Mouse (Mus musculus) midbrain, embryonic 10.5 days (tissue): ENCODE results near the gene Lmln. TPM values are rescaled to one million over a fixed set of nuclear protein-coding genes. Genes with fewer than 3 reads are reported as not detected.

ENCODE experiments used
- DNase-seq: peaks from one replicate; pipeline ENCODE4 v3.0.0-alpha.2; 2017; ENCODE audit warnings: low spot score
- H3K27ac ChIP-seq: fragments of 300-500 bp; sonication (generic); replicated peaks from 2 replicates; pipeline ENCODE4 v1.5.1; 2016; ENCODE audit warnings: mild to moderate bottlenecking
- H3K27me3 ChIP-seq: fragments of 300-500 bp; sonication (generic); 2 replicates; pipeline ENCODE4 v1.6.1; 2016; ENCODE audit warnings: low read depth, mild to moderate bottlenecking; ENCODE audit not compliant: poor library complexity, severe bottlenecking
- H3K36me3 ChIP-seq: fragments of 300-500 bp; sonication (generic); 2 replicates; pipeline ENCODE4 v1.6.1; 2016; ENCODE audit warnings: mild to moderate bottlenecking, moderate library complexity
- H3K4me1 ChIP-seq: fragments of 300-500 bp; sonication (generic); 2 replicates; pipeline ENCODE4 v1.6.1; 2016
- H3K4me3 ChIP-seq: fragments of 300-500 bp; sonication (generic); 2 replicates; pipeline ENCODE4 v1.5.1; 2016; ENCODE audit warnings: mild to moderate bottlenecking, moderate library complexity
- H3K9me3 ChIP-seq: fragments of 300-500 bp; sonication (generic); replicated peaks from 2 replicates; pipeline ENCODE4 v1.6.1; 2016; ENCODE audit warnings: mild to moderate bottlenecking
- WGBS: fragments of 180-500 bp; shearing (Covaris S2); methylation state at CpG from one replicate; pipeline ENCODE4 v1.1.7; 2016; 5-methylcytosine and 5-hydroxymethylcytosine counted together
- polyA plus RNA-seq: library from polyadenylated mRNA; unstranded; fragments of >200 nt; fragmentation: Nextera tagmentation; extraction: Ambion mirVana; gene quantifications from 2 replicates; pipeline ENCODE4 v1.2.1, GENCODE M21; 2016

The Lmln gene
- 3.8 and 3.9 TPM in 2 replicates for polyA plus RNA-seq

DNA sequence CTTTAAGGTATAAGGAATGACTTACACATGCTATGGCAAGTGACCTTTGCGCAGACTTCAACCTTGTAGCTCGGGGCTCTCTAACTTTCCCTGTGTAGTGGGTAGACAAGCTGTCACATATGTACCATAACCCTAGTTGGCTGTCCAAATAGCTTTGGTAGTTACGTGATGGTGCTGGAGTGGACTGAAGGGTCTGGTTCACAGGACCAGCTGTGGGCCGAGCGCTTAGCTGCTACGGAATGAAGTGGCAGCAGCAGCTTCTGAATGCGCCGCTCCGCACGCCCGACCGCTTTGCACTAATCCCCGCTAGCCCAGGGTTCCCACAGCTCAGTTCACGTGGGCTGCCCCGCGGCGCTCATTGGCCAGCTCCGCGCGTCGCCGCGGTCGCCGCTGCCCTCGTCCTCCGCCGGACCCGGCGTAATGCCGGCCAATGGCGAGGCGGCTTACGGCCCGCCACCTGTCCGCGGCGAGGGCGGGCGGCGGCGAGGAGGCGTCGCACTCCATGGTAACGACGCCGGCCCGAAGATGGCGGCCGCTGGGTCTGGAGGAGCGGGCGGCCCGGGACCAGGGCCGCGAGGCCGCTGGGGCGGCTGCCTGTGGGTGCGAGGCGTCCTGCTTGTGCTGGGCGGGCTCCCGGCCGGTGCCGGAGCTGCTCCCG is at the start of gene Lmln:
Gene Lmln (plus strand): TSS at position 498 of the 658 bp plus-strand sequence.
- Histone ChIP-seq H3K27me3 (no peaks in the 10 kb centered on the region), H3K36me3 (peaks cover 49% of the 10 kb centered on the region), H3K27ac (peak within 1 kb of the TSS; percentile 93), H3K9me3 (no peaks in the 10 kb centered on the region), H3K4me1 (peaks cover 43% of the 10 kb centered on the region), H3K4me3 (peak within 1 kb of the TSS; percentile 83)
- WGBS, result under 1% methylated on average over 64 of the region's 64 CpGs
- peak; percentile 95 for DNase-seq

DNA sequence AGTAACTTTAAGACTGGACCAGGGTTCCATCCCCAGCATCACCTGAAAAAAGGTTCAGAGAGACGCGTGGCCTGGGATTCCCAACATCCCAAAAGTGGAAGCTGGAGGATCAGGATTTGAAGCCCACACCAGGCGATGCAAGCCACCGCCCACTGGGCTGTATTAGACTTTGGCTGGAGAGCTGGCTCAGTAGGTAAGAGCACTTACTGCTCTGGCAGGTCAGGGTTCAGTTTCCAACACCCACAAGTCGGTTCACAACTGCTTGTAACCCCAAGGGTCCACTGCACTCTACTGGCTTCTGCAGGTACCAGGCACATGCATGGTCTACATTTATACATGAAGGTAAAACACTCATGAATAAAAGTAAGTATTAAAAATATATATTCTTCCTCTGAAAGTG is 48.5 kb upstream of the Lmln start:
- WGBS, result 93% methylated on average over 5 of the region's 5 CpGs
- no peak for DNase-seq
- peaks cover 69% of the 10 kb centered on the region for H3K36me3 ChIP-seq
- no peaks in the 10 kb centered on the region for H3K27me3 ChIP-seq
- H3K27ac ChIP-seq, result no peak overlapping the region
- H3K4me1 ChIP-seq, result no peaks in the 10 kb centered on the region
- no peaks in the 10 kb centered on the region for H3K9me3 ChIP-seq
- H3K4me3 ChIP-seq, result no peak overlapping the region

DNA sequence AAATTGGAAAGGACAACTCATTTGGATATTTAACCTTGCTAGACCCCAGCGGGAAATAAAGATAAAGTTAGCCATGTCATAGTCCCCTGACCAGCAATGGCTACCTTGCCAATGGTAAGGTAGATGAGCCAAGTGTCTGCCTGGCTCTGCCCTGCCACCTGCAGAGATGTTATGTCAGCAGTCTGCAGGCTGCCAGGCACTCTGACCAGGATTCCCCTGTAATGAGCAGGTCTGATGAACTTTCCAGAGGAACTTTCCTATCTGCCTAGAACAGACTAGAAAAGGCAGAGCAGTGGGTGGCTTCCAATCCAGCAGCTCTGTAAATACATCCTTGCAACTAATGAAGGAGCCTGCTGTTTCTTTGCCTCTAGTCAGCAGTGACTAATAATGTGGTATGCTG is 47.4 kb upstream of the Lmln start:
- DNase-seq, result no peak
- no peak overlapping the region for H3K27ac ChIP-seq
- H3K27me3 ChIP-seq, result no peaks in the 10 kb centered on the region
- no peaks in the 10 kb centered on the region for H3K9me3 ChIP-seq
- H3K4me1 ChIP-seq, result 0 out of 2 replicates have a peak, but pooled peaks cover 3% of the 10 kb centered on the region
- 91% methylated on average over 1 of the region's 1 CpGs for WGBS
- H3K36me3 ChIP-seq, result peaks cover 58% of the 10 kb centered on the region
- no peak overlapping the region for H3K4me3 ChIP-seq

DNA sequence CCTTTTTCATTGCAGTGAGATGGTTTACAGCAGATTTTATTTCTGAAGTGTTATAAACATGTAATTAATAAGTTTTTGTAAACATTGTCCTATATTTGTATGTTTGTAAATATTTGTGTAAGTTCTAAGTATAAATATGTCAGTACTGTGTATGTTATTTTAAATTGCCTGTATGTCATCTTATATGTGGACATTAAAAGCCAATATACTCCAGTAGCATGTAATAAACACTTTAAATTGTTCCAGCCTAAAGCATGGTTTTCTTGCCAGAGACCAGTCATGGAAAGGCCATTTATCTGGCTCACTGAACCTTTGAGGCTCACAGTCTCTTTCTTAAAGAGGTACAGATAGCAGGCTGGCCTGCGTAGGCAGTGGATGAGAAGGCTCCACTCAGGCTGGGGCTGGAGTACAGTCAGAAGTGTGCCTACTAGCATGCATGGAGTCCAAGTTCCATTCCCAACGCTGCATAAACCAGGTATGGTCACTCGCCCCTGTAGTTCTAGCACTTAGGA is 46.9 kb upstream of the Lmln start:
- Histone ChIP-seq H3K36me3 (peaks cover 53% of the 10 kb centered on the region), H3K27ac (no peak overlapping the region), H3K4me1 (0 out of 2 replicates have a peak, but pooled peaks cover 3% of the 10 kb centered on the region), H3K27me3 (no peaks in the 10 kb centered on the region), H3K9me3 (no peaks in the 10 kb centered on the region), H3K4me3 (no peak overlapping the region)
- WGBS, result 97% methylated on average over 3 of the region's 3 CpGs
- no peak for DNase-seq

DNA sequence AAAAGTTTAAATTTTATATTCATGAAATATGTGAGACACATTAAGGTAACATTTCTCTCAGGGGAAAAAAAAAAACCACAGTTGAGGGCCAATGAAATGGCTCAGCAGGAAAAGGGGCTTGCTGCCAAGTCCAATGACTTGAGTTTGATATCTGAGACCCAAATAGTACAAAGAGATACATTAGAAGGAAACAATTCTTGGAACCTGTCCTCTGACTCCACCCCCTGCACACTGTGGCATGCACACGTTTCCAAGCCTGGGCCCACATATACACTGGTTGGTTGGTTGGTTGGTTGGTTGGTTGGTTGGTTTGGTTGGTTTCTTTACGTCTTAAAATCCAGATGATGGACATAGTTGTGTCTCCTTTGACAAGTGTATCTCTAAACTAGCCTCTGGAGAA is 46.3 kb upstream of the Lmln start:
- peaks cover 48% of the 10 kb centered on the region for H3K36me3 ChIP-seq
- 96% methylated on average over 2 of the region's 2 CpGs for WGBS

DNA sequence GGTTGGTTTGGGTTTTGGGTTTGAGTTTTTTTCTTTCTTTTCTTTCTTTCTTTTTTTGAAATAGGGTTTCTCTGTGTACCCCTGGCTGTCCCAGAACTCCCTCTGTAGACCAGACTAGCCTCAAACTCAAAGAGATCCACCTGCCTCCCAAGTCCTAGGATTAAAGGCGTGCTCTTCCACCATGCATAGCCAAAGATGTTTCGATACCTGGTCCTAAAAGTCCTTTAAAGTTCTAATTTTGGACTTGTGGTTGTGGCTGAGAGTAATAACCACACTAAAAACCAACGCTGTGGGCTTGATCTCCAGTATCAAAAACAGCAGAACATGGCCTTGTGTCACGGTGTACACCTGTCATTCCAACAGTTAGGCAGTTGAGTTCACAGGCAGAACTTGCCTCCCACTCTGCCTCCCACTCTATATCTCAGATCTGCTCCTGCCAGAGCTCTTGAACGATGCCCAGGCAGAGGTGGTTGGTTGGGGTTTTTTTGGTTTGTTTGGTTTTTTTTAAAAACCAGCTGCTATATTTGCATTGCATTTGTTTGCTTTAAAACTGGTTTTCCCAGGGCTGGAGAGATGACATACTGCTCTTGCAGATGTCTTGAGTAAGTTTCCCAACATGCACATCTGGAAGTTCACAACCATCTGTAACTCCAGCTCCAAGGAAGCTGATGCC is 44.5 kb upstream of the Lmln start:
- H3K9me3 ChIP-seq, result no peaks in the 10 kb centered on the region
- WGBS, result 93% methylated on average over 5 of the region's 5 CpGs
- no peaks in the 10 kb centered on the region for H3K27me3 ChIP-seq
- no peak for DNase-seq
- peaks cover 32% of the 10 kb centered on the region for H3K36me3 ChIP-seq
- 0 out of 2 replicates have a peak, but pooled peaks cover 3% of the 10 kb centered on the region for H3K4me1 ChIP-seq
- H3K27ac ChIP-seq, result no peak overlapping the region
- H3K4me3 ChIP-seq, result no peak overlapping the region

More for the DNA sequence above, 46.3 kb upstream of the Lmln start:
- Histone ChIP-seq H3K4me1 (0 out of 2 replicates have a peak, but pooled peaks cover 3% of the 10 kb centered on the region), H3K27ac (no peak overlapping the region), H3K9me3 (no peaks in the 10 kb centered on the region), H3K4me3 (no peak overlapping the region), H3K27me3 (no peaks in the 10 kb centered on the region)
- DNase-seq, result no peak

DNA sequence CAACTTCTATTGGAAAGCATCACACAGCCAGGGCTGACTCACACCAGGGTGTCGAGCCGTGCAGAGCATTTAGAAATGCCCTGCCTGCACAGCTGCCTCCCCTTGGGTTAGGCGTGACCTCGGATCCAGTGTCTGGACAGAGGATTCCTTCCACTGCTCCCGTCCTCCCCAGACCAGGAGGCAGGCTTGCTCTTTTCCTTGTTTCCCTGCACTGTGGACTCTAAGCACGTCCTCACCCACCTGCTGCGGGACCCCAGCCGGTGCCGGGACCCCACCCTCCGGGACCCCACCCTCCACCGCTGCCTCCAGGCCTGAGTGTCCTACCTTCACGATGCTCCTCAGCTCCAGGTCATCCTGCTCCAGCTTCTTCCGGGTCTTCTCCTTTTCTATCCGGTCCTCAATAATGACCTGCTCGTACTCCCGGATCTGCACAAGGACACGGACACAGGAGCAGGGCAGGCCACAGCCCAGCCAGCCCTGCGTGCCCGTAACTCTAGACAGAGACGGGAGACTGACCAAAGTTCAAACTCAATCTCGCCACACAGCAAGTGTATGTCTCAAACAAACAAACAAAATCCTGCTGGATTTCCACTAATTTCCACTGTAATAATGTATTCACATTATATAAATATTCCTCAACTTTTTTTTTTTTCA is 43.1 kb upstream of the Lmln start:
- Histone ChIP-seq H3K27ac (no peak overlapping the region; the same call in 1 of the 2 replicates), H3K36me3 (peaks cover 18% of the 10 kb centered on the region), H3K9me3 (no peaks in the 10 kb centered on the region), H3K27me3 (no peaks in the 10 kb centered on the region), H3K4me3 (no peak overlapping the region), H3K4me1 (0 out of 2 replicates have a peak, but pooled peaks cover 3% of the 10 kb centered on the region)
- WGBS, result 77% methylated on average over 21 of the region's 21 CpGs
- DNase-seq, result no peak

DNA sequence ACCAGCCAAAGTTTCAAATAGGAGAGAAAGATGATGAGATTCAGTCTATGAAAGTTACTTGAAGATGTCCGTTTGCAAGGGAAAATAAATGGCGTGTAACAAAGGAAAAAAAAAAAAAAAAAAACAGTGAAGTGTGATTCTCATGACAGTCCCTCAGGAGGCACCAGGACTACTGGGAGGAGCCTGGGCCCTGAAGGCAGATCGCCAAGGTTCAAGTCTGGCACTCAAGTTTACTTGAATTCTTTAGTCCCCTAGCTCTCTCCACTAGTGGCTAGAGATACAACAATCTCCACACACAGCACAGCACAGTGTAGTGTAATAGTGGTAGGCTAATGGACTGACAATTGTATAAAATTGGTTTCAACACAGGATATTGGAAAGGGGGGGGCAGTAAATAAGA is 40.9 kb upstream of the Lmln start:
- H3K4me1 ChIP-seq, result 0 out of 2 replicates have a peak, but pooled peaks cover 3% of the 10 kb centered on the region
- no peak overlapping the region for H3K27ac ChIP-seq
- DNase-seq, result no peak
- H3K36me3 ChIP-seq, result peaks cover 4% of the 10 kb centered on the region
- WGBS, result 82% methylated on average over 3 of the region's 3 CpGs
- no peak overlapping the region for H3K4me3 ChIP-seq
- no peaks in the 10 kb centered on the region for H3K27me3 ChIP-seq
- H3K9me3 ChIP-seq, result no peaks in the 10 kb centered on the region

DNA sequence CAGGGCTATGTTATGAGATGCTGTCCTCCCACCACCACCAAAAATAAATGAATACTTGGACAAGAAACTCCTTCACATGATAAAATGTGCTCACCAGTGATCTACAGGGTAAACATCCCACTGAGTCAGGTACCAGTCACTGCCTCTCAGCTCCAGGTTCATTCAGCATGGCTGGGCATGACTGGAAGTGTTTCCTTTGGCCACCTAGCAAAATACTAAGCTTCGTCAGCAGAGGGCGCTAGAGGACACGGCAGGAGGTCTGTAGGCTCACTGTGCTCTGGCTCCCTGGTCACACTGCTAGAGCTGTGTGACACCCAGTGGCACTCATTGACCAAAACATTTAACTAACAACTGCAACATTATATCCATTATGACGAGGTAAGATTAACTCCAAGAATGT is 38.6 kb upstream of the Lmln start:
- DNase-seq, result peak; percentile 78
- H3K4me3 ChIP-seq, result no peak overlapping the region
- H3K4me1 ChIP-seq, result 0 out of 2 replicates have a peak, but pooled peaks cover 3% of the 10 kb centered on the region
- H3K27ac ChIP-seq, result no peak overlapping the region
- WGBS, result 7% methylated on average over 4 of the region's 4 CpGs
- H3K27me3 ChIP-seq, result no peaks in the 10 kb centered on the region
- no peaks in the 10 kb centered on the region for H3K9me3 ChIP-seq
- no peaks in the 10 kb centered on the region; the same call in 1 of the 2 replicates for H3K36me3 ChIP-seq

DNA sequence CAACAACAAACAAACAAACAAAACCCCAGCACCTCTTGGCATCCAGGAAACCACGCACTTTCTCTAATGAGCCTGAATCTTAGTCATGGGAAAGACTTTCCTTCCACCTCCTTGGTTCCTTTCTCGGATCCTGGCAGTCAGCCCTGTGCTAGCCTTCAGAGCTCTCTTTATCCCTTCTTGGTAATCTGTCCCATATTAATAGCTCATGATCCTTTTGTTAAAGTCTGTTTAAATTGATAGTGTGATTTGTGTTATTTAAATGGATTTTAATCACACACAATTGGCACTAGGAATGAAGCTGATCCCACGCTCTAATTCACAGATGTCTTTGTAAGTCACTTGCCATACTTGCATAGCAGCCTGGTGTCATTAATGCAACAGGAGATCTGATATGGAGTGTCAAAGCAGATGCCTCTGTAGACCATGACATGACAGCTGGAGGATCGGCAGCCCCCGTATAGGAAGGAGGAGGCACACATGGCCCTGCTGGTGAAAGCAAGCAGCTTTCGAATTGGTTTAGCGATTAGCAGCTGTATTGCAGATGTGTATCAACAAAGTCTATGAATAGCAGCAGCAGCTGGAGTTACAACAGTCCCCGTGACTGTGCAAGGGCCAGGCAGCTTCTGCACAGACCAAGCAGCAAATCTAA is 37.7 kb upstream of the Lmln start:
- H3K9me3 ChIP-seq, result no peaks in the 10 kb centered on the region
- no peaks in the 10 kb centered on the region for H3K27me3 ChIP-seq
- H3K4me3 ChIP-seq, result no peak overlapping the region
- WGBS, result 86% methylated on average over 8 of the region's 8 CpGs
- no peaks in the 10 kb centered on the region; the same call in 1 of the 2 replicates for H3K36me3 ChIP-seq
- no peak overlapping the region for H3K27ac ChIP-seq
- DNase-seq, result no peak
- no peaks in the 10 kb centered on the region for H3K4me1 ChIP-seq

DNA sequence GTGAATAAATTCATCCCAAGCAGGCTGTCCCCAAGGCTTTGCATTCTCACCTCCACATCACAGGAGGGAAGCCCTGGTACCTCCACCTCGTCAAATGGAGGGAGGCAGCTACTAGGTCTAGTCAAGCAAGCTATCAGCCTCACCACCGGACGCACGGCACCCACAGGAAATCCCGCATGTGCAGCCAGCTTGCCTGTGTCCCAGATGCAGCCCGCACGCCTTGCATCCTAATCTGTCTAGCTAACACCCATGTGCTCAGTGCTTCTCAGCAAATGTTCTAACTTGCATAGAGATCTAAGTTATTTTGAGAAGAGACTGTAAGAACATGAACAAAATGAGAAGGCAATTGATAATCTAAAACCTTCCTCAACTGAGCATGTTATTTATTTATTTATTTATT is 36.0 kb upstream of the Lmln start:
- Histone ChIP-seq H3K4me1 (no peaks in the 10 kb centered on the region), H3K27ac (no peak overlapping the region), H3K4me3 (no peak overlapping the region), H3K36me3 (no peaks in the 10 kb centered on the region; the same call in 1 of the 2 replicates), H3K27me3 (no peaks in the 10 kb centered on the region), H3K9me3 (no peaks in the 10 kb centered on the region)
- WGBS, result 91% methylated on average over 7 of the region's 7 CpGs
- DNase-seq, result no peak

DNA sequence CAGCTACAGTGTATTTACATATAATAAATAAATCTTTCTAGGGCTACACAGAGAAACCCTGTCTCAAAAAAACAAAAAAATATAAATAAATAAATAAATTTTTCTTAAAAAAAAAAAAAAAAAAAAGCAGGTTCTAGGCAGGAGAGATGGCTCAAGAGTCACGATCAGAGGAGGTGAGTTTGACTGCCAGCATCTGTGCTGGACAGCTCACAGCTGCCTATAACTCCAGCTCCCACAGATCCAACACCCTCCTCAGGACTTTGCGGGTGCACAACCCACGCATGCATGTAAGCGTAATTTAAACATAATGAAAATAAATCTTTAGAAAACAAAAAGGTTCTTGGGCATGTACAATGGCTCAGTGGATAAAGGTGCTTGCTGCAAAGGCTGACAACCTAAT is 26.3 kb upstream of the Lmln start:
- Histone ChIP-seq H3K36me3 (no peaks in the 10 kb centered on the region), H3K4me3 (no peak overlapping the region), H3K4me1 (no peaks in the 10 kb centered on the region), H3K9me3 (no peaks in the 10 kb centered on the region), H3K27me3 (no peaks in the 10 kb centered on the region), H3K27ac (no peak overlapping the region)
- 86% methylated on average over 4 of the region's 4 CpGs for WGBS
- DNase-seq, result no peak
